Mouse (Mus musculus): Measurements from ENCODE around the gene Ppp2ca.
A peak's percentile ranks its signal among the peaks of the same experiment; 100 is the strongest.
"Not testable (repeated sequence)": the region's sequence is repeated elsewhere in the genome, so short reads cannot be mapped to it uniquely, and the experiment has no call there.

The Ppp2ca gene

DNA sequence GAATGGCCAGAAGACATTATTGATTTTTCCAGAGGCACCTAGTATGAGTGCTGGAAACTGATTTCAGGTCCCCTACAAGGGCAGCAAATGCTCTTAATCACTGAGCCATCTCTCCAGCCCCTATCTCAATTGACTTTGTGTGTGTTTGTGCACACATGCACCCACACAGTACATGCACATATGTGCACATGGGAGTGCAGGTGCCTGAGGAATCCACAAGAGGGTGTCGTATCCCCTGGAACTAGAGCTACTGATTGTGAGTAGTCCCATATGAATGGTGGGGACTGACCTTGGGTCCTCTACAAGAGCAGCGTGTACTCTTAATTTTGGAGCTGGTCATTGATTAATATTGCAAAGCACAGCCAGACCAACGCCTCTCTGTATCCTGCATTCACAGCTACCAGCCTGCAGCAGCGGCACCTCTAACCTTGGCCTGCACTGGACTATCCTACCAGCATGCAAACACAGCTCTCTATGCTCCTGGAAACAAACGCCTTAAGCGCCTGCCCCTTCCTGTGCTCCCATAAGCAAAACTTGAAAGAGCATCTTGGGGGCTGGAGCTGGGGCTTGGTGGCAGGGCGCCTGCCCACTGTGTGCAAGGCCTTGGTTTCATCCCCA, 32.1 kb downstream of the Ppp2ca start:
- DNase-seq (ENCODE audit: low spot score in 2 of 2) = no peak

DNA sequence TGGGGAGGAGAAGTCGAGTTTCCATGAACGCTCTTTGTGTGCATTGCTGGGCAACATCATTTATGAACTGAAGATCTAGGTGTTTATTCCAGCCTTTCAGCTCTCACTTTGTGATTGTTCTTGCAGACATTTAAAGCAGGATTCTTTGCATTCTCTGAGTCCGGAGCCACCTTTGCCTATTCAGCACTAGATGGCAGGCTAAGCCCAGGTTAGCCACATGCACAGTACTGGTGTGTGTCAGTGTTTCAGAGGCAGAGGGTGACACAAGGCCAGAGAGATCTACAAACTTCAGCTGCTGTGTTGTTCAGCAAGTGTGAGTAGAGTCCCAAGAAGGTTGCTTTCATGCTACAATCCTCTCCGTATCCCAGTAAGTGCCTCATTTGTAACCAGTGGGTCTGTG, 45.2 kb downstream of the Ppp2ca start:
- DNase-seq (ENCODE audit: low spot score in 2 of 2) = not testable (repeated sequence)

DNA sequence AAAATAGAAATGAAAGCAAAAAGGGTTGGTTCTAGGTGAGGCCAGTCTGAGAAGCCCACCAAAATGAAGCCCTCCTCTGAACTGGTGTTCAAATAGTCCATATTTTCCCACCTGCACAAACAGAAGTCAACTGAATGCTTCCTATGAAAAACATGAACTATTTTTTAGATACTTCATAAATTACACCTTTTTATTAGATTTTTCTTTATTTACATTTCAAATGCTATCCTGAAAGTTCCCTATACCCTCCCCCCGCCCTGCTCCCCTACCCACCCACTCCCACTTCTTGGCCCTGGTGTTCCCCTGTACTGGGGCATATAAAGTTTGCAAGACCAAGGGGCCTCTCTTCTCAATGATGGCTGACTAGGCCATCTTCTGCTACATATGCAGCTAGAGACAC, 46.9 kb downstream of the Ppp2ca start, which contains the start of gene Olfr1373:
TSS of gene Olfr1373 (minus strand) at position 101 of the 400 bp plus-strand sequence.
- not testable (repeated sequence) for DNase-seq (ENCODE audit: low spot score in 2 of 2)

DNA sequence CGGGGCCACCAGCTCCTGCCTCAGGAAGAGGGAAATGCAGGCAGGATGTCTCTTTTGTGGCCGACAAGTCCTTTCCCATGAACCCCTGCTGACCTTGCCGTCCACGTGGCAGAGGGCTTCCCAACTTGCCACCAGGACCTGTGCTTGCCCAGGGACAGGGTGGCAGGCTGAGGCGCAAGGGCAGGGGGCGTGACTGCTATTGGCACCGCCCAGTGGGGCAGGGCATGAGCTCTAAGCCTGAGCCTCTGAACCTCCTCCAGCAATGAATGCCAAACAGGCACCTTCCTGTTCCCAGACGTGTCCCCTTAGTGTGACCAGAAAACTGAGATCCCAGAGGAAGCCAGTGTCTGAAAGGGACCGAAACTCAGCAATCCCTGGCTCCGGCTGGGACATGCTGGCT, 65.4 kb downstream of the Ppp2ca start:
- DNase-seq (ENCODE audit: low spot score in 2 of 2) = peak in 1 of 2 experiments; percentile 24

DNA sequence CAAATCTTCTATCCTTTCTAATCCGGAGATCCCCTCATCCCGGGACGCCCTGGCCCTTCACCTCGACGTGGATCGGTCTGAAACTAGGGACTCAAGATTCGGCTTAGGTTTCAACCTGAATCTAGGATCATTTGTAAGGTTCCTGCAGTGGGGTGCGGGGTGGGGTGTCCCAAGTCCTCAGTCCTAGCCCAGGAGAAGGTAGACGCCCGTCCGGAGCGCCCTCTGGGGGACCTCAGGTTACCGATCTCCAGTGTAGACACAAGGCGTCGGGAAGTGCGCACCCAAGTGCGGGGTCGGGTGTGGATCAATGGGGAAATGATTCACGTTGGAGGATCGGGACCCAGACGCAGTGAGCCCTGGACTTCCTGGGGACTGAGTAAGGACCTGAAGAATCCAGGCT, 68.6 kb downstream of the Ppp2ca start:
- no peak for DNase-seq (ENCODE audit: low spot score in 2 of 2)

DNA sequence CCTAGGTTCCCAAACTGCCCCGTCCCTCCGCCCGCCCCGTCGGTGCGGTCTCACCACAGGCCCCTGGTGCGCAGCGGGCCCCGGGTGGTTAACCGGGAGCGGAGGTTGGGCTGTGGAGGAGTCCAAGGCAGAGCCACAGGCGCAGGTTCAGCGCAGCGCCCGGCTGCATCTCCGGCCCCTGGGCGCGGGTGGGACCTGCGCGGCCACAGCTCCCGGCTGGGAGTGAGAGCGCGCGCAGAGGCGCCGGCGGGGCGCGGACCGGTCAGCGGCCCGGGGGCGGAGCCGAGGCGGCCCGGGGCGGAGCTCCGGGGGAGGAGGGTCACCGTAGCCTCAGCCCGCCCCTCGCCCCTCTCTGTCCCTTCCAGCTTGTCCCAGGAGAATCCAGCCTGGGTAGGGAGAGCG, 69.4 kb downstream of the Ppp2ca start:
- not testable (repeated sequence) for DNase-seq (ENCODE audit: low spot score in 2 of 2)

DNA sequence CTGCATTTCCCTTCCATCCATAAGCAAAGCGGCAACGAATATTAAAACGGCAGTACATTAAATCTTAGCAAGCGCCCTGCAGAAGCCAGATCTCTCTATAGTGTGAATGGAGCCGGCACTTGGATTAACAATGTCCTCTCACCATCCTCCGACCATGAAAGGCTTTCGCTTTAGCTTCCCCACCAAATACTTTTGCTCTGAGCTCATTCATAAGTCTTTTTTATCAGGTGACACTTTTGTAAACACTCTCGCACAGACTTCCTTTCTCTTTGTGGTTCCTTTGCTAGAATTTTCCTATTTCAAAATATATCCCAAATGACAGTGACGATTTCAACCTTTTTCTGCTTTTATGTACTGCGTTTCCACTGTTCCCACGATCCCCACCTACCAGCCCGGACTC, 70.0 kb downstream of the Ppp2ca start:
- no peak for DNase-seq (ENCODE audit: low spot score in 2 of 2)

All from spleen, postnatal 10 days (tissue).